Mouse (Mus musculus) MEL (cell line): ENCODE results near the gene Rnf212. TPM values are rescaled to one million over a fixed set of nuclear protein-coding genes. Genes with fewer than 3 reads are reported as not detected.
A peak's percentile ranks its signal among the peaks of the same experiment; 100 is the strongest.

Experiments used
- DNase-seq: peaks from one replicate; pipeline ENCODE4 v3.0.0; 2011; ENCODE audit warnings: low read depth, low spot score
- H3K27ac ChIP-seq: 2 replicates; pipeline ENCODE4 v1.5.1; 2012; ENCODE audit warnings: low read depth, mild to moderate bottlenecking, control low read depth, low read length, moderate library complexity; ENCODE audit not compliant: control insufficient read depth
- H3K27me3 ChIP-seq, 2 experiments: fragments of 150-350 bp in 1 of 2; sonication (generic) in 1 of 2; 2 replicates each; pipeline ENCODE4 v1.6.1; 2012; ENCODE audit warnings: low read length in 2 of 2, mild to moderate bottlenecking in 2 of 2, improper control_type of control experiment in 1 of 2, moderate library complexity in 1 of 2; ENCODE audit not compliant: insufficient read depth in 2 of 2, control insufficient read depth in 1 of 2
- H3K36me3 ChIP-seq, 2 experiments: 2 replicates each; pipeline ENCODE4 v1.6.1; 2012 to 2014; ENCODE audit warnings: low read length in 2 of 2, improper control_type of control experiment in 1 of 2, inconsistent platforms in 1 of 2, mild to moderate bottlenecking in 1 of 2; ENCODE audit not compliant: insufficient read depth in 2 of 2, control insufficient read depth in 1 of 2
- H3K4me1 ChIP-seq, 2 experiments: fragments of 150-350 bp in 1 of 2; sonication (generic) in 1 of 2; 2 replicates each; pipeline ENCODE4 v1.6.1; 2012; ENCODE audit warnings: low read length in 2 of 2, improper control_type of control experiment in 1 of 2, mild to moderate bottlenecking in 1 of 2; ENCODE audit not compliant: insufficient read depth in 2 of 2, control insufficient read depth in 1 of 2
- H3K4me3 ChIP-seq, 2 experiments: fragments of 150-350 bp in 1 of 2; sonication (generic) in 1 of 2; 2 replicates each; pipeline ENCODE4 v1.5.1; 2012; ENCODE audit warnings: low read depth in 2 of 2, low read length in 2 of 2, mild to moderate bottlenecking in 2 of 2, moderate library complexity in 2 of 2, control low read depth in 1 of 2, improper control_type of control experiment in 1 of 2; ENCODE audit not compliant: control insufficient read depth in 1 of 2, insufficient read depth in 1 of 2
- H3K79me2 ChIP-seq: 2 replicates; pipeline ENCODE4 v1.6.1; 2012; ENCODE audit warnings: mild to moderate bottlenecking, low read length, moderate library complexity; ENCODE audit not compliant: control insufficient read depth, poor library complexity, insufficient read depth
- H3K9ac ChIP-seq: 2 replicates; pipeline ENCODE4 v1.6.1; 2012; ENCODE audit warnings: low read depth, mild to moderate bottlenecking, control low read depth, low read length, moderate library complexity; ENCODE audit not compliant: control insufficient read depth, poor library complexity, severe bottlenecking
- H3K9me3 ChIP-seq: fragments of 150-350 bp; sonication (generic); replicated peaks from 2 replicates; pipeline ENCODE4 v1.6.1; 2012; ENCODE audit warnings: mild to moderate bottlenecking, low read length, improper control_type of control experiment, moderate library complexity; ENCODE audit not compliant: insufficient read depth
- CHD1 ChIP-seq: IDR thresholded peaks from 2 replicates; pipeline ENCODE4 v1.6.1; 2012; ENCODE audit warnings: low read depth, mild to moderate bottlenecking, inconsistent platforms, low read length, improper control_type of control experiment
- CHD2 ChIP-seq: IDR thresholded peaks from 2 replicates; pipeline ENCODE4 v1.6.1; 2011; ENCODE audit warnings: low read length, improper control_type of control experiment
- CTCF ChIP-seq, 3 experiments: IDR thresholded peaks in 2 of 3; conservative IDR thresholded peaks in 1 of 3; 2 replicates each; pipeline ENCODE4 v1.5.1; 2011 to 2012; ENCODE audit warnings: low read length in 3 of 3, low read depth in 2 of 3, mild to moderate bottlenecking in 2 of 3, improper control_type of control experiment in 1 of 3, inconsistent platforms in 1 of 3, mixed read lengths in 1 of 3, moderate library complexity in 1 of 3; ENCODE audit not compliant: control insufficient read depth in 1 of 3, insufficient read depth in 1 of 3, poor library complexity in 1 of 3, severe bottlenecking in 1 of 3
- E2F4 ChIP-seq: IDR thresholded peaks from 2 replicates; pipeline ENCODE4 v1.6.1; 2011; ENCODE audit warnings: low read depth, low read length, improper control_type of control experiment, borderline replicate concordance
- ELF1 ChIP-seq: IDR thresholded peaks from 2 replicates; pipeline ENCODE4 v1.6.1; 2014; ENCODE audit warnings: low read depth, mild to moderate bottlenecking, inconsistent platforms, low read length, improper control_type of control experiment, moderate library complexity
- EP300 ChIP-seq, 2 experiments: IDR thresholded peaks; 2 replicates each; pipeline ENCODE4 v1.6.1; 2011; ENCODE audit warnings: improper control_type of control experiment in 2 of 2, low read length in 2 of 2, low read depth in 1 of 2, mild to moderate bottlenecking in 1 of 2
- ETS1 ChIP-seq: IDR thresholded peaks from 2 replicates; pipeline ENCODE4 v1.6.1; 2012; ENCODE audit warnings: low read depth, mild to moderate bottlenecking, inconsistent platforms, low read length, improper control_type of control experiment, moderate library complexity
- KAT2A ChIP-seq: conservative IDR thresholded peaks from 2 replicates; pipeline ENCODE4 v1.6.1; 2012; ENCODE audit warnings: low read depth, low read length, improper control_type of control experiment, inconsistent platforms
- MAFK ChIP-seq: IDR thresholded peaks from 2 replicates; pipeline ENCODE4 v1.6.1; 2011; ENCODE audit warnings: low read depth, mild to moderate bottlenecking, low read length, improper control_type of control experiment, borderline replicate concordance
- MAX ChIP-seq: IDR thresholded peaks from 2 replicates; pipeline ENCODE4 v1.6.1; 2011; ENCODE audit warnings: low read length, improper control_type of control experiment
- MYB ChIP-seq: IDR thresholded peaks from 2 replicates; pipeline ENCODE4 v1.6.1; 2011; ENCODE audit warnings: mild to moderate bottlenecking, low read depth, low read length, improper control_type of control experiment
- NELFE ChIP-seq: IDR thresholded peaks from 2 replicates; pipeline ENCODE4 v1.6.1; 2011; ENCODE audit warnings: low read depth, low read length, improper control_type of control experiment
- NRF1 ChIP-seq: IDR thresholded peaks from 2 replicates; pipeline ENCODE4 v1.6.1; 2014; ENCODE audit warnings: low read depth, mild to moderate bottlenecking, inconsistent platforms, low read length, improper control_type of control experiment, moderate library complexity; ENCODE audit not compliant: poor library complexity, insufficient read depth, severe bottlenecking
- POLR2AphosphoS5 ChIP-seq: IDR thresholded peaks from 2 replicates; pipeline ENCODE4 v1.6.1; 2012; ENCODE audit warnings: low read depth, borderline replicate concordance, mild to moderate bottlenecking, inconsistent platforms, low read length, moderate library complexity, mixed read lengths
- RCOR1 ChIP-seq: IDR thresholded peaks from 2 replicates; pipeline ENCODE4 v1.6.1; 2012; ENCODE audit warnings: low read depth, mild to moderate bottlenecking, inconsistent platforms, low read length, improper control_type of control experiment
- SIN3A ChIP-seq: IDR thresholded peaks from 2 replicates; pipeline ENCODE4 v1.6.1; 2012; ENCODE audit warnings: low read length, improper control_type of control experiment, inconsistent platforms
- TAL1 ChIP-seq: IDR thresholded peaks from 2 replicates; pipeline ENCODE4 v1.6.1; 2012; ENCODE audit warnings: mild to moderate bottlenecking, inconsistent platforms, low read length, moderate library complexity, mixed read lengths
- TBP ChIP-seq: IDR thresholded peaks from 2 replicates; pipeline ENCODE4 v1.8.0; 2011; ENCODE audit warnings: low read depth, low read length, improper control_type of control experiment
- UBTF ChIP-seq: IDR thresholded peaks from 2 replicates; pipeline ENCODE4 v1.6.1; 2012; ENCODE audit warnings: low read depth, mild to moderate bottlenecking, inconsistent platforms, low read length, improper control_type of control experiment, moderate library complexity, borderline replicate concordance; ENCODE audit not compliant: insufficient read depth
- USF1 ChIP-seq: IDR thresholded peaks from 2 replicates; pipeline ENCODE4 v1.6.1; 2014; ENCODE audit warnings: low read depth, mild to moderate bottlenecking, inconsistent platforms, low read length, improper control_type of control experiment, moderate library complexity
- ZMIZ1 ChIP-seq: IDR thresholded peaks from 2 replicates; pipeline ENCODE4 v1.6.1; 2012; ENCODE audit warnings: low read depth, mild to moderate bottlenecking, inconsistent platforms, low read length, improper control_type of control experiment, moderate library complexity
- polyA plus RNA-seq, 2 experiments: library from polyadenylated mRNA; stranded (reverse) in 1 of 2; unstranded in 1 of 2; fragments of >175 nt in 1 of 2; fragments of >200 nt in 1 of 2; gene quantifications; 2 replicates each; pipeline versions ENCODE4 v1.2.1 to v1.2.4; 2012; ENCODE audit warnings: low replicate concordance in 2 of 2, low read depth in 1 of 2; ENCODE audit not compliant: insufficient read length in 2 of 2, insufficient read depth in 1 of 2, missing spikeins in 1 of 2
- total RNA-seq: library from RNA; depleted of rRNA; stranded (reverse); fragments of 300-350 nt; gene quantifications from 2 replicates; pipeline ENCODE4 v1.2.3, GENCODE M21; 2012

Gene Rnf212
- total and polyA plus RNA-seq, 3 experiments: 0.46 to 0.58 TPM; not detected in 1

DNA sequence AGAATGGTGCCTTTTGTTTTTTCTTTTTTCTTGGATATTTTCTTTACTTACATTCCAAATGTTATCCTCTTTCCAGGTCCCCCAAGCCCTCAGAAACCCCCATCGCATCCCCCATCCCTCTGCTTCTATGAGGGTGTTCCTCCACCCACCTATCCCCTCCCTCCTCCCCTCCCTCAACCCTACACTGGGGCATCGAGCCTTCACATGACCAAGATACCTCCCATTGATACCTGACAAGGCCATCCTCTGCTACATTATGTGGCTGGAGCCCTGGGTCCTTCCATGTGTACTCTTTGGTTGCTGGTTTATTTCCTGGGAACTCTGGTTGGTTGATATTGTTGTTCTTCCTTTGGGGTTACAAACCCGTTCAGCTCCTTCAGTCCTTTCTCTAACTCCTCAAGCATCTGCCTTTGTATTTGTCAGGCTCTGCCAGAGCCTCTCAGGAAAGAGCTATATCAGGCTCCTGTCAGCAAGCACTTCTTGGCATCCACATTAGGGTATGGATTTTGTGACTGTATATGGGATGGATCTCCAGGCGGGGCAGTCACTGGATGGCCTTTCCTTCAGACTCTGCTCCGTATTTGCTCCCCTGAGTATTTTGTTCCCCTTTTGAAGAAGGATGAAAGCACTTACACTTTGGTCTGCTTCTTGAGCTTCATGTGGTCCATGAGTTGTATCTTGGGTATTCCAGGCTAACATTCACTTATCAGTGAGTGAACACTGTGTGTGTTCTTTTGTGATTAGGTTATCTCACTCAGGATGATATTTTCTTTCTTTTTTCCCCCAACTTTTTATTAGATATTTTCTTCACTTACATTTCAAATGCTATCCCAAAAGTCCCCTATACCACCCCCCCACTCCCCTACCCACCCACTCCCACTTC, 24.2 kb downstream of the Rnf212 start (continued):
- TF ChIP-seq UBTF: no peak
- peak; percentile 41 for TF ChIP-seq SIN3A
- TF ChIP-seq EP300 (IDR thresholded peaks at IDR 0.05; ENCODE audit: low read depth in 1 of 2, low read length in 2 of 2): peak; percentile 90 to 91

DNA sequence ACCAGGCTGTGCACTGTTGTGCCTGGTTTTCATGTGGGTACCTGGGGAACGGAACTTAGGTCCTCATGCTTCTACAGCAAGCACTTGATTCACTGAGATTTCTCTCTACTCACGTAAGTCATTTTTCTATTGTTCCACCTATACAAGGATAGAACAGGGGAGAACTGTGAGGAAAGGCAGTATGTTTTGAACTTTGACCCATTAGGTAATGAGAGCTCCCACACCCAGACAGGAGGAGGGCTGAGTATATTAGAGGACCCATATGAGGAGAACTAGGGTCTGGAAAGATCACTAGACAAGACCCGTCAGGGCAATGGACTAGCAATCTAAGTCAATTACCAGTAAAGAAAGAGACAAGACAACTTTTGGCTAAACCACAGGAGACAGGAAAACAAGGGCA, 30.2 kb downstream of the Rnf212 start:
- H3K4me3 ChIP-seq: no peak overlapping the region
- H3K79me2 ChIP-seq: no peaks in the 10 kb centered on the region
- H3K9me3 ChIP-seq: no peaks in the 10 kb centered on the region
- peaks cover 2 to 6% of the 10 kb centered on the region in 2 experiments for H3K4me1 ChIP-seq
- H3K27ac ChIP-seq: no peak overlapping the region
- no peak for DNase-seq
- TF ChIP-seq SIN3A: no peak
- TF ChIP-seq EP300 (IDR thresholded peaks at IDR 0.05; ENCODE audit: low read depth in 1 of 2, low read length in 2 of 2): no peak
- TF ChIP-seq CHD2: no peak
- no peak for TF ChIP-seq ELF1
- no peak for TF ChIP-seq NELFE
- TF ChIP-seq ETS1: no peak
- TF ChIP-seq NRF1: no peak
- no peak for TF ChIP-seq MAFK
- no peak for TF ChIP-seq MYB
- TF ChIP-seq RCOR1: no peak
- TF ChIP-seq CTCF (IDR thresholded peaks at IDR 0.05 in 2 of 3, conservative IDR thresholded peaks at IDR 0.05 in 1 of 3; ENCODE audit: control insufficient read depth in 1 of 3, insufficient read depth in 1 of 3, low read depth in 2 of 3, low read length in 3 of 3, poor library complexity in 1 of 3, severe bottlenecking in 1 of 3): no peak
- TF ChIP-seq CHD1: no peak
- no peak for TF ChIP-seq TAL1
- TF ChIP-seq POLR2AphosphoS5: no peak
- TF ChIP-seq USF1: no peak
- no peak for TF ChIP-seq ZMIZ1
- no peak for TF ChIP-seq E2F4
- no peak for TF ChIP-seq TBP
- TF ChIP-seq MAX: no peak
- no peak for TF ChIP-seq KAT2A
- TF ChIP-seq, all 39 proteins: peak for 0
- no peaks in the 10 kb centered on the region; a peak in 1 of 4 replicates for H3K27me3 ChIP-seq
- peaks cover 0 to 3% of the 10 kb centered on the region in 2 experiments; a peak in 2 of 4 replicates for H3K36me3 ChIP-seq
- no peak overlapping the region for H3K9ac ChIP-seq
